Mouse (Mus musculus) limb, embryonic 14.5 days (tissue): Measurements from ENCODE around the gene Dhcr24. TPM values are rescaled to one million over a fixed set of nuclear protein-coding genes. Genes with fewer than 3 reads are reported as not detected.

Experiments used
- ATAC-seq: fragments of 200-750 bp; cut with Nextera tagmentation; 2 replicates; pipeline ENCODE4 v1.8.0; 2017; ENCODE audit warnings: low read depth, moderate number of reproducible peaks, moderate TSS enrichment; ENCODE audit not compliant: low FRiP score
- DNase-seq: peaks from one replicate; pipeline ENCODE4 v3.0.0-alpha.2; 2015; ENCODE audit warnings: low spot score
- H3K27ac ChIP-seq: fragments of 300-500 bp; sonication (generic); replicated peaks from 2 replicates; pipeline ENCODE4 v1.5.1; 2014; ENCODE audit warnings: low read depth, mild to moderate bottlenecking, low read length, moderate library complexity, mixed read lengths
- H3K27me3 ChIP-seq: fragments of 300-500 bp; sonication (generic); 2 replicates; pipeline ENCODE4 v1.6.1; 2014; ENCODE audit warnings: low read length, mixed read lengths; ENCODE audit not compliant: control insufficient read depth, insufficient read depth
- H3K36me3 ChIP-seq: fragments of 300-500 bp; sonication (generic); 2 replicates; pipeline ENCODE4 v1.6.1; 2014; ENCODE audit warnings: mild to moderate bottlenecking, low read length, moderate library complexity, mixed read lengths; ENCODE audit not compliant: control insufficient read depth, insufficient read depth
- H3K4me1 ChIP-seq: fragments of 300-500 bp; sonication (generic); 2 replicates; pipeline ENCODE4 v1.6.1; 2014; ENCODE audit warnings: antibody characterized with exemption, low read length, mixed read lengths; ENCODE audit not compliant: control insufficient read depth, insufficient read depth
- H3K4me2 ChIP-seq: fragments of 300-500 bp; sonication (generic); replicated peaks from 2 replicates; pipeline ENCODE4 v1.6.1; 2014; ENCODE audit warnings: low read depth, mild to moderate bottlenecking, low read length, moderate library complexity; ENCODE audit not compliant: severe bottlenecking
- H3K4me3 ChIP-seq: fragments of 300-500 bp; sonication (generic); replicated peaks from 2 replicates; pipeline ENCODE4 v1.5.1; 2014; ENCODE audit warnings: low read length
- H3K9ac ChIP-seq: fragments of 300-500 bp; sonication (generic); 2 replicates; pipeline ENCODE4 v1.6.1; 2014; ENCODE audit warnings: mild to moderate bottlenecking, low read depth, low read length, moderate library complexity; ENCODE audit not compliant: severe bottlenecking
- H3K9me3 ChIP-seq: fragments of 300-500 bp; sonication (generic); 2 replicates; pipeline ENCODE4 v1.6.1; 2016; ENCODE audit warnings: low read length; ENCODE audit not compliant: control insufficient read depth
- POLR2A ChIP-seq: fragments of 200-500 bp; IDR thresholded peaks from 2 replicates; pipeline ENCODE4 v1.8.0; 2012; ENCODE audit warnings: inconsistent platforms, mild to moderate bottlenecking, moderate library complexity, borderline replicate concordance; ENCODE audit not compliant: insufficient read depth, insufficient read length; ENCODE audit errors: extremely low read depth
- WGBS: fragments of 180-500 bp; shearing (Covaris S2); extraction: QIAGEN DNeasy Blood & Tissue Kit; methylation state at CpG from one replicate; pipeline ENCODE4 v1.1.7; 2014; 5-methylcytosine and 5-hydroxymethylcytosine counted together
- polyA plus RNA-seq, 2 experiments: library from polyadenylated mRNA; depleted of rRNA in 1 of 2; stranded (reverse) in 1 of 2; unstranded in 1 of 2; fragments of >200 nt; fragmentation: Nextera tagmentation in 1 of 2; extraction: Ambion mirVana in 1 of 2; gene quantifications; 2 replicates each; pipeline versions ENCODE4 v1.2.1 to v1.2.3; 2012 to 2014

Gene Dhcr24
- polyA plus RNA-seq, 2 experiments = 19.4 to 57.6 TPM

- H3K27ac ChIP-seq = no peak overlapping the region
- no peaks in the 10 kb centered on the region for H3K9me3 ChIP-seq
- H3K36me3 ChIP-seq = no peaks in the 10 kb centered on the region
- no peaks in the 10 kb centered on the region for H3K4me1 ChIP-seq
- no peak for ATAC-seq
- WGBS = 84% methylated on average over 9 of the region's 9 CpGs
- no peak overlapping the region for H3K9ac ChIP-seq
- H3K4me3 ChIP-seq = no peak overlapping the region
- no peak for TF ChIP-seq POLR2A
- no peak overlapping the region for H3K4me2 ChIP-seq
- DNase-seq = no peak
- H3K27me3 ChIP-seq = no peaks in the 10 kb centered on the region
Measured at GRCm38 (mm10) chr4:106597055-106597454, 36.2 kb downstream of the Dhcr24 start.

GRCm38 (mm10) chr4:106597741-106598140 lies 36.9 kb downstream of the Dhcr24 start:
- Histone ChIP-seq H3K4me3 (no peak overlapping the region), H3K27me3 (no peaks in the 10 kb centered on the region), H3K9ac (no peak overlapping the region), H3K36me3 (no peaks in the 10 kb centered on the region), H3K9me3 (no peaks in the 10 kb centered on the region), H3K27ac (no peak overlapping the region), H3K4me2 (no peak overlapping the region), H3K4me1 (no peaks in the 10 kb centered on the region)
- ATAC-seq (no peak), DNase-seq (no peak)
- TF ChIP-seq POLR2A = no peak
- WGBS = 84% methylated on average over 4 of the region's 4 CpGs

GRCm38 (mm10) chr4:106599415-106599814 lies 38.6 kb downstream of the Dhcr24 start:
- no peaks in the 10 kb centered on the region for H3K9me3 ChIP-seq
- no peak overlapping the region for H3K9ac ChIP-seq
- no peak overlapping the region for H3K4me2 ChIP-seq
- ATAC-seq (no peak), DNase-seq (no peak)
- TF ChIP-seq POLR2A = no peak
- 41% methylated on average over 1 of the region's 1 CpGs for WGBS
- no peak overlapping the region for H3K27ac ChIP-seq
- no peaks in the 10 kb centered on the region for H3K4me1 ChIP-seq
- no peaks in the 10 kb centered on the region for H3K36me3 ChIP-seq
- H3K4me3 ChIP-seq = no peak overlapping the region
- no peaks in the 10 kb centered on the region for H3K27me3 ChIP-seq

GRCm38 (mm10) chr4:106600770-106601169 lies 39.9 kb downstream of the Dhcr24 start:
- no peak overlapping the region for H3K4me3 ChIP-seq
- H3K27me3 ChIP-seq = no peaks in the 10 kb centered on the region
- H3K9ac ChIP-seq = no peak overlapping the region
- H3K27ac ChIP-seq = no peak overlapping the region
- ATAC-seq (no peak), DNase-seq (no peak)
- no peaks in the 10 kb centered on the region for H3K36me3 ChIP-seq
- no peaks in the 10 kb centered on the region for H3K4me1 ChIP-seq
- 74% methylated on average over 4 of the region's 4 CpGs for WGBS
- no peak for TF ChIP-seq POLR2A
- H3K9me3 ChIP-seq = no peaks in the 10 kb centered on the region
- no peak overlapping the region for H3K4me2 ChIP-seq

GRCm38 (mm10) chr4:106606639-106607554 lies 46.1 kb downstream of the Dhcr24 start:
- ATAC-seq = peak; percentile 92
- peak; percentile 22 for DNase-seq
- Histone ChIP-seq H3K27me3 (no peaks in the 10 kb centered on the region), H3K36me3 (no peaks in the 10 kb centered on the region), H3K4me3 (peak overlapping the region; percentile 7; the same call in 1 of the 2 replicates), H3K4me2 (peak overlapping the region; percentile 29), H3K27ac (no peak overlapping the region), H3K9me3 (peaks cover 4% of the 10 kb centered on the region; the same call in 1 of the 2 replicates), H3K9ac (no peak overlapping the region), H3K4me1 (peaks cover 6% of the 10 kb centered on the region; the same call in 1 of the 2 replicates)
- no peak for TF ChIP-seq POLR2A
- WGBS = 39% methylated on average over 18 of the region's 18 CpGs
